Mouse (Mus musculus): ENCODE measurements at regions not wholly inside any gene's neighbourhood (a gene's known extent, or its start where the extent isn't known, plus 50 kb on each side); places are given as distances from the start of the nearest gene placed in this dataset.

- Histone ChIP-seq H3K27me3 (replicated peaks) (no peaks in the 10 kb centered on the region), H3K9ac (no peak overlapping the region), H3K27ac (no peak overlapping the region), H3K9me3 (no peaks in the 10 kb centered on the region), H3K36me3 (replicated peaks) (no peaks in the 10 kb centered on the region), H3K4me3 (no peak overlapping the region), H3K4me2 (no peak overlapping the region), H3K4me1 (0 out of 2 replicates have a peak, but pooled peaks cover under 1% of the 10 kb centered on the region)
- 76% methylated on average over 20 of the region's 20 CpGs for WGBS
- no peak for ATAC-seq (replicated peaks)
Observed at GRCm38 (mm10) chr9:46516401-46517130, 196.8 kb upstream of the 4931429L15Rik start.

- H3K4me2 ChIP-seq, result no peak overlapping the region
- no peak overlapping the region for H3K27ac ChIP-seq
- H3K4me1 ChIP-seq, result peaks cover 25% of the 10 kb centered on the region
- H3K9me3 ChIP-seq, result no peaks in the 10 kb centered on the region
- no peak overlapping the region for H3K9ac ChIP-seq
- no peaks in the 10 kb centered on the region for H3K36me3 ChIP-seq (replicated peaks)
- no peak for ATAC-seq (replicated peaks)
- no peaks in the 10 kb centered on the region for H3K27me3 ChIP-seq (replicated peaks)
- WGBS, result 80% methylated on average over 6 of the region's 6 CpGs
- no peak overlapping the region for H3K4me3 ChIP-seq
Observed at GRCm38 (mm10) chr9:46512276-46513051, 192.7 kb upstream of the 4931429L15Rik start.

- Histone ChIP-seq H3K27me3 (replicated peaks) (no peaks in the 10 kb centered on the region), H3K9me3 (no peaks in the 10 kb centered on the region), H3K4me1 (peaks cover 25% of the 10 kb centered on the region), H3K36me3 (replicated peaks) (no peaks in the 10 kb centered on the region), H3K4me3 (no peak overlapping the region), H3K4me2 (no peak overlapping the region), H3K27ac (no peak overlapping the region), H3K9ac (no peak overlapping the region)
- ATAC-seq (replicated peaks), result 0 out of 2 replicates have a peak, but pooled peaks have one; percentile 24
- 43% methylated on average over 6 of the region's 6 CpGs for WGBS
Observed at GRCm38 (mm10) chr9:46511307-46511706, 191.5 kb upstream of the 4931429L15Rik start.

- Histone ChIP-seq H3K4me2 (no peak overlapping the region), H3K4me3 (no peak overlapping the region), H3K27ac (peak overlapping the region; percentile 60; the same call in 1 of the 2 replicates), H3K9ac (peak overlapping the region; percentile 24; the same call in 1 of the 2 replicates), H3K9me3 (no peaks in the 10 kb centered on the region), H3K36me3 (replicated peaks) (no peaks in the 10 kb centered on the region), H3K27me3 (replicated peaks) (no peaks in the 10 kb centered on the region), H3K4me1 (peaks cover 25% of the 10 kb centered on the region)
- WGBS, result 48% methylated on average over 5 of the region's 5 CpGs
- ATAC-seq (replicated peaks), result no peak
Observed at GRCm38 (mm10) chr9:46509896-46510295, 190.1 kb upstream of the 4931429L15Rik start.

- H3K4me1 ChIP-seq, result peaks cover 30% of the 10 kb centered on the region
- 6% methylated on average over 5 of the region's 5 CpGs for WGBS
- H3K36me3 ChIP-seq (replicated peaks), result no peaks in the 10 kb centered on the region
- no peaks in the 10 kb centered on the region for H3K9me3 ChIP-seq
- H3K27me3 ChIP-seq (replicated peaks), result no peaks in the 10 kb centered on the region
- H3K4me3 ChIP-seq, result no peak overlapping the region
- no peak overlapping the region for H3K9ac ChIP-seq
- 0 out of 2 replicates have a peak, but pooled peaks have one; percentile 58 for ATAC-seq (replicated peaks)
- H3K4me2 ChIP-seq, result no peak overlapping the region
- H3K27ac ChIP-seq, result no peak overlapping the region
Observed at GRCm38 (mm10) chr9:46509458-46509857, 189.7 kb upstream of the 4931429L15Rik start.

GRCm38 (mm10) chr9:46507036-46507435 lies 187.2 kb upstream of the 4931429L15Rik start:
- Histone ChIP-seq H3K27me3 (replicated peaks) (0 out of 2 replicates have a peak, but pooled peaks cover 2% of the 10 kb centered on the region), H3K4me2 (no peak overlapping the region), H3K9me3 (no peaks in the 10 kb centered on the region), H3K27ac (no peak overlapping the region), H3K4me3 (no peak overlapping the region), H3K9ac (no peak overlapping the region), H3K36me3 (replicated peaks) (no peaks in the 10 kb centered on the region), H3K4me1 (peaks cover 44% of the 10 kb centered on the region)
- ATAC-seq (replicated peaks), result no peak
- 89% methylated on average over 4 of the region's 4 CpGs for WGBS

GRCm38 (mm10) chr9:46504536-46504935 lies 184.8 kb upstream of the 4931429L15Rik start:
- peak overlapping the region; percentile 28; the same call in 1 of the 2 replicates for H3K27ac ChIP-seq
- peaks cover 25% of the 10 kb centered on the region for H3K4me1 ChIP-seq
- 32% methylated on average over 12 of the region's 12 CpGs for WGBS
- H3K4me3 ChIP-seq, result no peak overlapping the region
- 0 out of 2 replicates have a peak, but pooled peaks cover 4% of the 10 kb centered on the region for H3K27me3 ChIP-seq (replicated peaks)
- H3K36me3 ChIP-seq (replicated peaks), result no peaks in the 10 kb centered on the region
- no peaks in the 10 kb centered on the region for H3K9me3 ChIP-seq
- no peak for ATAC-seq (replicated peaks)
- no peak overlapping the region for H3K4me2 ChIP-seq
- H3K9ac ChIP-seq, result no peak overlapping the region

- Histone ChIP-seq H3K4me1 (peaks cover 21% of the 10 kb centered on the region), H3K4me2 (no peak overlapping the region), H3K27ac (peak overlapping the region; percentile 28), H3K27me3 (replicated peaks) (0 out of 2 replicates have a peak, but pooled peaks cover 4% of the 10 kb centered on the region), H3K4me3 (no peak overlapping the region), H3K36me3 (replicated peaks) (no peaks in the 10 kb centered on the region), H3K9ac (no peak overlapping the region), H3K9me3 (no peaks in the 10 kb centered on the region)
- no peak for ATAC-seq (replicated peaks)
- WGBS, result 23% methylated on average over 3 of the region's 3 CpGs
Observed at GRCm38 (mm10) chr9:46504133-46504416, 184.3 kb upstream of the 4931429L15Rik start.

GRCm38 (mm10) chr9:46503321-46504132 lies 183.7 kb upstream of the 4931429L15Rik start:
- H3K4me3 ChIP-seq, result no peak overlapping the region
- H3K4me1 ChIP-seq, result peaks cover 25% of the 10 kb centered on the region
- peak overlapping the region; percentile 34 for H3K27ac ChIP-seq
- H3K4me2 ChIP-seq, result no peak overlapping the region
- H3K9me3 ChIP-seq, result no peaks in the 10 kb centered on the region
- H3K36me3 ChIP-seq (replicated peaks), result no peaks in the 10 kb centered on the region
- WGBS, result 41% methylated on average over 8 of the region's 8 CpGs
- no peak overlapping the region for H3K9ac ChIP-seq
- H3K27me3 ChIP-seq (replicated peaks), result 0 out of 2 replicates have a peak, but pooled peaks cover 4% of the 10 kb centered on the region
- ATAC-seq (replicated peaks), result peak; percentile 56; the same call in 1 of the 2 replicates

GRCm38 (mm10) chr9:46499426-46499825 lies 179.6 kb upstream of the 4931429L15Rik start:
- Histone ChIP-seq H3K36me3 (replicated peaks) (no peaks in the 10 kb centered on the region), H3K9me3 (no peaks in the 10 kb centered on the region), H3K4me1 (peaks cover 23% of the 10 kb centered on the region), H3K9ac (no peak overlapping the region), H3K27me3 (replicated peaks) (0 out of 2 replicates have a peak, but pooled peaks cover 4% of the 10 kb centered on the region), H3K27ac (no peak overlapping the region), H3K4me3 (no peak overlapping the region), H3K4me2 (no peak overlapping the region)
- 10% methylated on average over 2 of the region's 2 CpGs for whole genome bisulfite sequencing
- ATAC-seq (replicated peaks), result no peak

- ATAC-seq (replicated peaks), result no peak
- Histone ChIP-seq H3K9me3 (no peaks in the 10 kb centered on the region), H3K4me1 (peaks cover 18% of the 10 kb centered on the region), H3K4me2 (no peak overlapping the region), H3K27ac (no peak overlapping the region), H3K4me3 (no peak overlapping the region), H3K9ac (no peak overlapping the region), H3K36me3 (replicated peaks) (no peaks in the 10 kb centered on the region), H3K27me3 (replicated peaks) (0 out of 2 replicates have a peak, but pooled peaks cover 4% of the 10 kb centered on the region)
- 39% methylated on average over 5 of the region's 5 CpGs for WGBS
Observed at GRCm38 (mm10) chr9:46498861-46499260, 179.1 kb upstream of the 4931429L15Rik start.

GRCm38 (mm10) chr9:46495276-46495675 lies 175.5 kb upstream of the 4931429L15Rik start:
- Histone ChIP-seq H3K27ac (no peak overlapping the region), H3K27me3 (replicated peaks) (no peaks in the 10 kb centered on the region), H3K36me3 (replicated peaks) (no peaks in the 10 kb centered on the region), H3K4me3 (no peak overlapping the region), H3K4me1 (peaks cover 8% of the 10 kb centered on the region; the same call in 1 of the 2 replicates), H3K9ac (no peak overlapping the region), H3K9me3 (no peaks in the 10 kb centered on the region), H3K4me2 (no peak overlapping the region)
- 74% methylated on average over 6 of the region's 6 CpGs for WGBS
- ATAC-seq (replicated peaks), result no peak
